Mouse (Mus musculus) cortical plate, adult 2 months (tissue): ENCODE data around the gene Brd3os.

Source experiments
- CTCF ChIP-seq: fragments of 200-500 bp; IDR thresholded peaks from 2 replicates; pipeline ENCODE4 v1.5.1; 2011; ENCODE audit warnings: mild to moderate bottlenecking, control low read depth, low read length; ENCODE audit not compliant: insufficient read depth; ENCODE audit errors: extremely low read depth
- POLR2A ChIP-seq: fragments of 200-500 bp; IDR thresholded peaks from 2 replicates; pipeline ENCODE4 v1.6.1; 2011; ENCODE audit warnings: mild to moderate bottlenecking, low read length, control low read depth; ENCODE audit not compliant: insufficient read depth; ENCODE audit errors: extremely low read depth

DNA sequence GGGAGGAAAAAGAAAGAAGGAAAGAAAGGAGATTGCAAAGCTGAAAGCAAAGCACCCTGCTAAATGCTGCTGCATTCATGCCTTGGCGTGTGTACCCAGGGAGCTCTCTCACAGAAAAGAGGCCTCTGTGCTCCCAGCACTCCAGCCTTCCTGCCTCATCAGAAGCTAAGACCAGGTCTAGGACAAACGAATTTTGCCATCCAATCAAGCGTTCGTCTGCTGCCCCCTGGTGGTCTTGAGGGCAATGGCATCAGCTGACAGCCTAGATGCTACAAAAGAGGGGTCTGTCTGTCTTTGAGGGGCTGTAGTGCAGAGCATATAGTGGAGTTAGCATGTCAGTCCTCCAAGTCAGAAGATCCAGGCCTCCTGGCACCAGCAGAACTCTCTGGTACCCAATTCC lies 14.1 kb upstream of the Brd3os start:
- no peak for TF ChIP-seq POLR2A
- peak; percentile 99 for TF ChIP-seq CTCF
